Mouse (Mus musculus): ENCODE data around the gene Gcsam. TPM values are rescaled to one million over a fixed set of nuclear protein-coding genes. Genes with fewer than 3 reads are reported as not detected.

Gene Gcsam
- polyA plus RNA-seq (2017; shearing (Covaris generic)): not detected

GRCm38 (mm10) chr16:45610267-45610666 lies at the start of gene Gcsam:
Gene Gcsam, plus strand, starts transcription at chr16:45610380.

GRCm38 (mm10) chr16:45653934-45654332 lies 43.8 kb downstream of the Gcsam start, which contains the start of gene BC016579:
Gene BC016579, minus strand, starts transcription at chr16:45654068.

Other genes with a start within 250 kb of the Gcsam start
- gene Cd200, start 201.3 kb upstream of the Gcsam start, polyA plus RNA-seq (2017; shearing (Covaris generic)): 124 TPM
- 0.12 TPM for gene Gm609, start 117.4 kb upstream of the Gcsam start, polyA plus RNA-seq (2017; shearing (Covaris generic))
- not detected for gene Gm17783, start 78.3 kb upstream of the Gcsam start, polyA plus RNA-seq (2017; shearing (Covaris generic))
- gene Slc9c1, start 75.1 kb upstream of the Gcsam start, polyA plus RNA-seq (2017; shearing (Covaris generic)): not detected
- not detected for gene BC016579, start 43.7 kb downstream of the Gcsam start, polyA plus RNA-seq (2017; shearing (Covaris generic))
- not detected for gene Tmprss7, start 83.3 kb downstream of the Gcsam start, polyA plus RNA-seq (2017; shearing (Covaris generic))
- gene Tagln3, start 114.2 kb downstream of the Gcsam start, polyA plus RNA-seq (2017; shearing (Covaris generic)): 0.23 TPM
- 32.9 TPM for gene Abhd10, start 132.6 kb downstream of the Gcsam start, polyA plus RNA-seq (2017; shearing (Covaris generic))